Mouse (Mus musculus) limb, embryonic 11.5 days (tissue): ENCODE results near the gene Olfr893. TPM values are rescaled to one million over a fixed set of nuclear protein-coding genes. Genes with fewer than 3 reads are reported as not detected.
"Not testable (repeated sequence)": the region's sequence is repeated elsewhere in the genome, so short reads cannot be mapped to it uniquely, and the experiment has no call there.

Source experiments
- ATAC-seq: fragments of 200-750 bp; cut with Nextera tagmentation; 2 replicates; pipeline ENCODE4 v1.8.0; 2017; ENCODE audit warnings: low read depth; ENCODE audit not compliant: insufficient number of reproducible peaks, low FRiP score, low TSS enrichment
- DNase-seq: peaks from one replicate; pipeline ENCODE4 v3.0.0-alpha.2; 2015; ENCODE audit warnings: low spot score
- H3K27ac ChIP-seq: fragments of 300-500 bp; sonication (generic); replicated peaks from 2 replicates; pipeline ENCODE4 v1.5.1; 2014; ENCODE audit warnings: low read depth, mild to moderate bottlenecking, low read length
- H3K27me3 ChIP-seq: fragments of 300-500 bp; sonication (generic); 2 replicates; pipeline ENCODE4 v1.6.1; 2014; ENCODE audit warnings: mild to moderate bottlenecking, low read length, mixed read lengths; ENCODE audit not compliant: control insufficient read depth, insufficient read depth
- H3K36me3 ChIP-seq: fragments of 300-500 bp; sonication (generic); 2 replicates; pipeline ENCODE4 v1.6.1; 2014; ENCODE audit warnings: mild to moderate bottlenecking, low read length, moderate library complexity, mixed read lengths; ENCODE audit not compliant: control insufficient read depth, insufficient read depth
- H3K4me1 ChIP-seq: fragments of 300-500 bp; sonication (generic); 2 replicates; pipeline ENCODE4 v1.6.1; 2014; ENCODE audit warnings: low read length, mixed read lengths; ENCODE audit not compliant: control insufficient read depth, insufficient read depth
- H3K4me2 ChIP-seq: fragments of 300-500 bp; sonication (generic); 2 replicates; pipeline ENCODE4 v1.6.1; 2014; ENCODE audit warnings: low read depth, mild to moderate bottlenecking, moderate library complexity; ENCODE audit not compliant: severe bottlenecking
- H3K4me3 ChIP-seq: fragments of 300-500 bp; sonication (generic); 2 replicates; pipeline ENCODE4 v1.5.1; 2014; ENCODE audit warnings: low read depth, low read length
- H3K9ac ChIP-seq: fragments of 300-500 bp; sonication (generic); 2 replicates; pipeline ENCODE4 v1.6.1; 2014; ENCODE audit warnings: mild to moderate bottlenecking, low read length
- H3K9me3 ChIP-seq: fragments of 300-500 bp; sonication (generic); 2 replicates; pipeline ENCODE4 v1.6.1; 2016; ENCODE audit warnings: low read length; ENCODE audit not compliant: control insufficient read depth
- WGBS: fragments of 180-500 bp; shearing (Covaris S2); extraction: QIAGEN DNeasy Blood & Tissue Kit; methylation state at CpG from one replicate; pipeline ENCODE4 v1.1.7; 2014; 5-methylcytosine and 5-hydroxymethylcytosine counted together
- polyA plus RNA-seq: library from polyadenylated mRNA; unstranded; fragments of >200 nt; fragmentation: Nextera tagmentation; extraction: Ambion mirVana; gene quantifications from 2 replicates; pipeline ENCODE4 v1.2.1, GENCODE M21; 2014

Olfr893 gene
- polyA plus RNA-seq: not detected in 2 replicates

GRCm38 (mm10) chr9:38208065-38208464, at the start of gene Olfr893:
TSS of gene Olfr893 (plus strand) at chr9:38208365.
- 85% methylated on average over 3 of the region's 3 CpGs for WGBS
- ATAC-seq (no peak), DNase-seq (no peak)
- Histone ChIP-seq H3K9ac (no peak within 1 kb of the TSS), H3K27ac (no peak within 1 kb of the TSS), H3K4me3 (no peak within 1 kb of the TSS), H3K4me1 (no peaks in the 10 kb centered on the region), H3K4me2 (no peak within 1 kb of the TSS), H3K27me3 (no peaks in the 10 kb centered on the region), H3K9me3 (no peaks in the 10 kb centered on the region), H3K36me3 (no peaks in the 10 kb centered on the region)

DNA sequence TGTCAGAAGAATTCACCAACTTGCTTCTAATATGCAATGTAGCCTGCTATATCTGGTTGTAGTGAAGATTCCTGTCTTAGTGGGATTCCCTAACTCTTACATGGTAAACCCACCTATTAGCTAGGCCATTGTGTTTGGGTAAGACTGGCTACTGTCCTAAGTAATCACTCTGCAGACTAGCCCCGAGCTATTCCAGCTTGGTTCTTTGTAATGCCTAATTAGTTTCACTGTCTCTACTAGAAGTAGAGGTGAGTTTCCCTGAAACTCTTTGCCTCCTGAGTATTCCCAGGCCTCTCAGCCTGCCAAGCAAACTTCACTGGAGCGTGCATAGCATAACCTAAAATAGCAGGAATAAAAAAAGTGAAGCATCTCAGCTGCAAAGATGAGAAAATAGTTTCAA, 39.8 kb upstream of the Olfr893 start:
- not testable (repeated sequence) for H3K4me1 ChIP-seq, ATAC-seq, H3K27me3 ChIP-seq, H3K4me2 ChIP-seq, H3K36me3 ChIP-seq, DNase-seq, H3K27ac ChIP-seq, H3K4me3 ChIP-seq, H3K9ac ChIP-seq, H3K9me3 ChIP-seq
- 68% methylated on average over 2 of the region's 2 CpGs for WGBS

GRCm38 (mm10) chr9:38180721-38181120, 27.4 kb upstream of the Olfr893 start, which contains the start of gene Olfr891:
TSS of gene Olfr891 (minus strand) at chr9:38180821.
- no peak for DNase-seq
- 92% methylated on average over 1 of the region's 1 CpGs for WGBS

DNA sequence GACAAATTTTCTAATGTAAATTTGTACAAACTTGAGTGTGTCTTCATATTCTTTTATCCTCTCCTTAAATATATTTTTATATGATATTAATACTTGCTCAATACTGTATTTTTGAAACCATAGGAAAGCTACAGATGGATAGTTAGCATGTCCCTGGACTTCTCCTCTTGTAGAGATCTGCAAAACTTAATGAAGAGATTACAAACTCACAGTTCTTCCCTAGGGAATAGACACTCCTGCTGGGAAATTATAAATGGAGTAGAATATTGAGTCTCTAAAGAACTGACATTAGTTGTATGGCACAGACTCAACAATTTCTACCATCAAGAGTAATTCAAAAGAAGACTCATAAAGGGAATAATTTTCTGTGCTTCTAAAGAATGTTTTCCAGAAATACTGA, 9.6 kb downstream of the Olfr893 start, which contains the start of gene Olfr894:
Gene Olfr894, plus strand, starts transcription at position 301 of the 400 bp plus-strand sequence.
- H3K4me2 ChIP-seq: no peak within 1 kb of the TSS
- H3K36me3 ChIP-seq: no peaks in the 10 kb centered on the region
- no peak within 1 kb of the TSS for H3K9ac ChIP-seq
- no peak within 1 kb of the TSS for H3K27ac ChIP-seq
- no peaks in the 10 kb centered on the region for H3K4me1 ChIP-seq
- ATAC-seq (no peak), DNase-seq (no peak)
- H3K27me3 ChIP-seq: no peaks in the 10 kb centered on the region
- no peak within 1 kb of the TSS for H3K4me3 ChIP-seq
- no peaks in the 10 kb centered on the region for H3K9me3 ChIP-seq

More at GRCm38 (mm10) chr9:38180721-38181120, 27.4 kb upstream of the Olfr893 start, which contains the start of gene Olfr891:
- H3K4me3 ChIP-seq: no peak within 1 kb of the TSS
- no peaks in the 10 kb centered on the region for H3K27me3 ChIP-seq
- no peak within 1 kb of the TSS for H3K9ac ChIP-seq
- H3K4me2 ChIP-seq: no peak within 1 kb of the TSS
- peaks cover 4% of the 10 kb centered on the region; the same call in 1 of the 2 replicates for H3K9me3 ChIP-seq
- no peaks in the 10 kb centered on the region for H3K36me3 ChIP-seq
- H3K27ac ChIP-seq: no peak within 1 kb of the TSS
- ATAC-seq: no peak
- no peaks in the 10 kb centered on the region for H3K4me1 ChIP-seq

GRCm38 (mm10) chr9:38252474-38252873, 44.3 kb downstream of the Olfr893 start, which contains the start of gene Olfr143:
TSS of gene Olfr143 (plus strand) at chr9:38252774.
- no peak within 1 kb of the TSS for H3K27ac ChIP-seq
- ATAC-seq (no peak), DNase-seq (no peak)
- no peaks in the 10 kb centered on the region for H3K4me1 ChIP-seq
- no peaks in the 10 kb centered on the region for H3K36me3 ChIP-seq
- no peaks in the 10 kb centered on the region for H3K9me3 ChIP-seq
- H3K9ac ChIP-seq: no peak within 1 kb of the TSS
- H3K27me3 ChIP-seq: no peaks in the 10 kb centered on the region
- H3K4me2 ChIP-seq: no peak within 1 kb of the TSS
- no peak within 1 kb of the TSS for H3K4me3 ChIP-seq

Other genes with a start within 250 kb of the Olfr893 start
- not detected in 2 replicates for gene Olfr881, start 216.5 kb upstream of the Olfr893 start, polyA plus RNA-seq
- gene Olfr883, start 182.6 kb upstream of the Olfr893 start, polyA plus RNA-seq: not detected in 2 replicates
- not detected in 2 replicates for gene Olfr884, start 161.8 kb upstream of the Olfr893 start, polyA plus RNA-seq
- gene Olfr885, start 147.0 kb upstream of the Olfr893 start, polyA plus RNA-seq: not detected in 2 replicates
- gene Olfr887, start 124.3 kb upstream of the Olfr893 start, polyA plus RNA-seq: not detected in 2 replicates
- not detected in 2 replicates for gene Olfr888, start 100.2 kb upstream of the Olfr893 start, polyA plus RNA-seq
- 0.07 TPM in 2 replicates for gene Olfr889, start 93.2 kb upstream of the Olfr893 start, polyA plus RNA-seq
- not detected in 2 replicates for gene Olfr890, start 65.8 kb upstream of the Olfr893 start, polyA plus RNA-seq
- gene Olfr891, start 27.5 kb upstream of the Olfr893 start, polyA plus RNA-seq: not detected in 2 replicates
- not detected in 2 replicates for gene Olfr894, start 9.7 kb downstream of the Olfr893 start, polyA plus RNA-seq
- gene Olfr143, start 44.4 kb downstream of the Olfr893 start, polyA plus RNA-seq: not detected in 2 replicates
- gene Olfr895, start 59.5 kb downstream of the Olfr893 start, polyA plus RNA-seq: not detected in 2 replicates
- not detected in 2 replicates for gene Olfr896-ps1, start 82.7 kb downstream of the Olfr893 start, polyA plus RNA-seq
- not detected in 2 replicates for gene Olfr25, start 120.7 kb downstream of the Olfr893 start, polyA plus RNA-seq
- not detected in 2 replicates for gene Olfr898, start 140.0 kb downstream of the Olfr893 start, polyA plus RNA-seq
- gene Olfr250, start 158.5 kb downstream of the Olfr893 start, polyA plus RNA-seq: not detected in 2 replicates
- not detected in 2 replicates for gene Olfr251, start 168.7 kb downstream of the Olfr893 start, polyA plus RNA-seq
- gene Olfr147, start 193.3 kb downstream of the Olfr893 start, polyA plus RNA-seq: not detected in 2 replicates
- gene Olfr901, start 221.1 kb downstream of the Olfr893 start, polyA plus RNA-seq: not detected in 2 replicates
- gene Olfr902, start 239.3 kb downstream of the Olfr893 start, polyA plus RNA-seq: not detected in 2 replicates